Mouse (Mus musculus): ENCODE data around the gene St6galnac6. TPM values are rescaled to one million over a fixed set of nuclear protein-coding genes. Genes with fewer than 3 reads are reported as not detected.

Gene St6galnac6
- not detected in 2 replicates for total RNA-seq (2015; ENCODE audit: low replicate concordance)
- 0.64 and 3.9 TPM in 2 replicates for total RNA-seq (2017; ENCODE audit: low replicate concordance)

GRCm38 (mm10) chr2:32599409-32599808, at the start of gene St6galnac6:
Gene St6galnac6, plus strand, starts transcription at chr2:32599709.
- ATAC-seq (replicated peaks; ENCODE audit: low FRiP score, poor library complexity, severe bottlenecking): no peak

GRCm38 (mm10) chr2:32549764-32550163, 49.7 kb upstream of the St6galnac6 start:
- ATAC-seq (replicated peaks; ENCODE audit: low FRiP score, poor library complexity, severe bottlenecking): no peak

- ATAC-seq (replicated peaks; ENCODE audit: low FRiP score, poor library complexity, severe bottlenecking): no peak
Measured at GRCm38 (mm10) chr2:32551236-32551635, 48.3 kb upstream of the St6galnac6 start.

GRCm38 (mm10) chr2:32553592-32554148, 45.8 kb upstream of the St6galnac6 start:
- no peak for ATAC-seq (replicated peaks; ENCODE audit: low FRiP score, poor library complexity, severe bottlenecking)

- no peak for ATAC-seq (replicated peaks; ENCODE audit: low FRiP score, poor library complexity, severe bottlenecking)
Measured at GRCm38 (mm10) chr2:32555484-32555883, 44.0 kb upstream of the St6galnac6 start.

GRCm38 (mm10) chr2:32556019-32556418, 43.5 kb upstream of the St6galnac6 start:
- ATAC-seq (replicated peaks; ENCODE audit: low FRiP score, poor library complexity, severe bottlenecking): no peak

- ATAC-seq (replicated peaks; ENCODE audit: low FRiP score, poor library complexity, severe bottlenecking): no peak
Measured at GRCm38 (mm10) chr2:32559570-32559969, 39.9 kb upstream of the St6galnac6 start.

- peak; percentile 44; the same call in 1 of the 2 replicates for ATAC-seq (replicated peaks; ENCODE audit: low FRiP score, poor library complexity, severe bottlenecking)
Measured at GRCm38 (mm10) chr2:32566536-32567063, 32.9 kb upstream of the St6galnac6 start.

GRCm38 (mm10) chr2:32568149-32568548, 31.4 kb upstream of the St6galnac6 start:
- no peak for ATAC-seq (replicated peaks; ENCODE audit: low FRiP score, poor library complexity, severe bottlenecking)

GRCm38 (mm10) chr2:32568941-32569340, 30.6 kb upstream of the St6galnac6 start:
- ATAC-seq (replicated peaks; ENCODE audit: low FRiP score, poor library complexity, severe bottlenecking): no peak

- peak; percentile 87 for ATAC-seq (replicated peaks; ENCODE audit: low FRiP score, poor library complexity, severe bottlenecking)
Measured at GRCm38 (mm10) chr2:32570698-32571494, 28.6 kb upstream of the St6galnac6 start, which contains the start of gene Dpm2. Gene Dpm2, plus strand, starts transcription at chr2:32570858.

- ATAC-seq (replicated peaks; ENCODE audit: low FRiP score, poor library complexity, severe bottlenecking): no peak
Measured at GRCm38 (mm10) chr2:32572196-32572595, 27.3 kb upstream of the St6galnac6 start.

- ATAC-seq (replicated peaks; ENCODE audit: low FRiP score, poor library complexity, severe bottlenecking): no peak
Measured at GRCm38 (mm10) chr2:32574497-32574896, 25.0 kb upstream of the St6galnac6 start, which contains the start of gene Pip5kl1. Gene Pip5kl1, plus strand, starts transcription at chr2:32574797.

- no peak for ATAC-seq (replicated peaks; ENCODE audit: low FRiP score, poor library complexity, severe bottlenecking)
Measured at GRCm38 (mm10) chr2:32574901-32575585, 24.5 kb upstream of the St6galnac6 start.

GRCm38 (mm10) chr2:32575586-32576160, 23.8 kb upstream of the St6galnac6 start, which contains the start of gene 9430097D07Rik:
Gene 9430097D07Rik, minus strand, starts transcription at chr2:32575684.
- ATAC-seq (replicated peaks; ENCODE audit: low FRiP score, poor library complexity, severe bottlenecking): 0 out of 2 replicates have a peak, but pooled peaks have one; percentile 28

- ATAC-seq (replicated peaks; ENCODE audit: low FRiP score, poor library complexity, severe bottlenecking): no peak
Measured at GRCm38 (mm10) chr2:32576532-32576931, 23.0 kb upstream of the St6galnac6 start.

- no peak for ATAC-seq (replicated peaks; ENCODE audit: low FRiP score, poor library complexity, severe bottlenecking)
Measured at GRCm38 (mm10) chr2:32578146-32579046, 21.1 kb upstream of the St6galnac6 start.

- no peak for ATAC-seq (replicated peaks; ENCODE audit: low FRiP score, poor library complexity, severe bottlenecking)
Measured at GRCm38 (mm10) chr2:32581450-32582095, 17.9 kb upstream of the St6galnac6 start.
